Mouse (Mus musculus): ENCODE measurements at regions not wholly inside any gene's neighbourhood (a gene's known extent, or its start where the extent isn't known, plus 50 kb on each side); places are given as distances from the start of the nearest gene placed in this dataset.
A peak's percentile ranks its signal among the peaks of the same experiment; 100 is the strongest.

- Histone ChIP-seq H3K36me3 (no peaks in the 10 kb centered on the region), H3K9ac (no peak overlapping the region), H3K4me2 (replicated peaks) (peak overlapping the region; percentile 32), H3K9me3 (replicated peaks) (no peaks in the 10 kb centered on the region), H3K27ac (replicated peaks) (no peak overlapping the region), H3K4me1 (no peaks in the 10 kb centered on the region), H3K4me3 (replicated peaks) (peak overlapping the region; percentile 32), H3K27me3 (no peaks in the 10 kb centered on the region)
- whole genome bisulfite sequencing, result 62% methylated on average over 7 of the region's 7 CpGs
- ATAC-seq (ENCODE audit: insufficient number of reproducible peaks, low FRiP score, low TSS enrichment, low read depth), result no peak
Observed at GRCm38 (mm10) chr2:21908813-21909480, 318.4 kb upstream of the Myo3a start.

- no peaks in the 10 kb centered on the region for H3K36me3 ChIP-seq
- peak overlapping the region; percentile 32 for H3K4me2 ChIP-seq (replicated peaks)
- WGBS, result 16% methylated on average over 7 of the region's 7 CpGs
- H3K27ac ChIP-seq (replicated peaks), result no peak overlapping the region
- H3K4me1 ChIP-seq, result no peaks in the 10 kb centered on the region
- H3K9me3 ChIP-seq (replicated peaks), result no peaks in the 10 kb centered on the region
- no peak for ATAC-seq (ENCODE audit: insufficient number of reproducible peaks, low FRiP score, low TSS enrichment, low read depth)
- H3K4me3 ChIP-seq (replicated peaks), result peak overlapping the region; percentile 32
- H3K9ac ChIP-seq, result no peak overlapping the region
- H3K27me3 ChIP-seq, result no peaks in the 10 kb centered on the region
Observed at GRCm38 (mm10) chr2:21909481-21909966, 317.8 kb upstream of the Myo3a start.

GRCm38 (mm10) chr2:21917804-21918690 lies 309.3 kb upstream of the Myo3a start:
- peaks cover 7% of the 10 kb centered on the region; the same call in 1 of the 2 replicates for H3K4me1 ChIP-seq
- no peaks in the 10 kb centered on the region for H3K36me3 ChIP-seq
- no peaks in the 10 kb centered on the region for H3K9me3 ChIP-seq (replicated peaks)
- H3K9ac ChIP-seq, result no peak overlapping the region
- H3K27ac ChIP-seq (replicated peaks), result no peak overlapping the region
- ATAC-seq (ENCODE audit: insufficient number of reproducible peaks, low FRiP score, low TSS enrichment, low read depth), result peak; percentile 31; the same call in 1 of the 2 replicates
- 12% methylated on average over 16 of the region's 16 CpGs for WGBS
- H3K27me3 ChIP-seq, result no peaks in the 10 kb centered on the region
- H3K4me2 ChIP-seq (replicated peaks), result peak overlapping the region; percentile 58
- H3K4me3 ChIP-seq (replicated peaks), result peak overlapping the region; percentile 35

GRCm38 (mm10) chr2:21919091-21919490 lies 308.2 kb upstream of the Myo3a start:
- no peaks in the 10 kb centered on the region for H3K9me3 ChIP-seq (replicated peaks)
- no peak for ATAC-seq (ENCODE audit: insufficient number of reproducible peaks, low FRiP score, low TSS enrichment, low read depth)
- no peak overlapping the region for H3K9ac ChIP-seq
- 69% methylated on average over 2 of the region's 2 CpGs for WGBS
- no peak overlapping the region for H3K4me3 ChIP-seq (replicated peaks)
- no peak overlapping the region for H3K27ac ChIP-seq (replicated peaks)
- H3K27me3 ChIP-seq, result no peaks in the 10 kb centered on the region
- H3K36me3 ChIP-seq, result no peaks in the 10 kb centered on the region
- no peak overlapping the region for H3K4me2 ChIP-seq (replicated peaks)
- H3K4me1 ChIP-seq, result peaks cover 7% of the 10 kb centered on the region; the same call in 1 of the 2 replicates

- ATAC-seq (ENCODE audit: insufficient number of reproducible peaks, low FRiP score, low TSS enrichment, low read depth), result no peak
- no peaks in the 10 kb centered on the region for H3K9me3 ChIP-seq (replicated peaks)
- H3K27ac ChIP-seq (replicated peaks), result no peak overlapping the region
- H3K9ac ChIP-seq, result no peak overlapping the region
- 31% methylated on average over 1 of the region's 1 CpGs for WGBS
- H3K36me3 ChIP-seq, result no peaks in the 10 kb centered on the region
- no peaks in the 10 kb centered on the region for H3K4me1 ChIP-seq
- no peak overlapping the region for H3K4me2 ChIP-seq (replicated peaks)
- no peak overlapping the region for H3K4me3 ChIP-seq (replicated peaks)
- no peaks in the 10 kb centered on the region for H3K27me3 ChIP-seq
Observed at GRCm38 (mm10) chr2:21927656-21928055, 299.6 kb upstream of the Myo3a start.

- 93% methylated on average over 3 of the region's 3 CpGs for WGBS
- Histone ChIP-seq H3K9me3 (replicated peaks) (no peaks in the 10 kb centered on the region), H3K4me3 (replicated peaks) (no peak overlapping the region), H3K9ac (no peak overlapping the region), H3K27me3 (no peaks in the 10 kb centered on the region), H3K4me1 (no peaks in the 10 kb centered on the region), H3K27ac (replicated peaks) (no peak overlapping the region), H3K36me3 (no peaks in the 10 kb centered on the region), H3K4me2 (replicated peaks) (no peak overlapping the region)
- no peak for ATAC-seq (ENCODE audit: insufficient number of reproducible peaks, low FRiP score, low TSS enrichment, low read depth)
Observed at GRCm38 (mm10) chr2:21939993-21940392, 287.3 kb upstream of the Myo3a start.

GRCm38 (mm10) chr2:21940797-21941487 lies 286.4 kb upstream of the Myo3a start:
- H3K27me3 ChIP-seq, result no peaks in the 10 kb centered on the region
- ATAC-seq (ENCODE audit: insufficient number of reproducible peaks, low FRiP score, low TSS enrichment, low read depth), result no peak
- no peak overlapping the region for H3K27ac ChIP-seq (replicated peaks)
- no peaks in the 10 kb centered on the region for H3K9me3 ChIP-seq (replicated peaks)
- no peak overlapping the region for H3K4me2 ChIP-seq (replicated peaks)
- H3K9ac ChIP-seq, result no peak overlapping the region
- no peaks in the 10 kb centered on the region for H3K36me3 ChIP-seq
- H3K4me1 ChIP-seq, result no peaks in the 10 kb centered on the region
- no peak overlapping the region for H3K4me3 ChIP-seq (replicated peaks)
- 44% methylated on average over 4 of the region's 4 CpGs for WGBS

GRCm38 (mm10) chr2:21941488-21942000 lies 285.8 kb upstream of the Myo3a start:
- Histone ChIP-seq H3K4me2 (replicated peaks) (no peak overlapping the region), H3K9me3 (replicated peaks) (no peaks in the 10 kb centered on the region), H3K4me3 (replicated peaks) (no peak overlapping the region), H3K27ac (replicated peaks) (no peak overlapping the region), H3K9ac (no peak overlapping the region), H3K4me1 (no peaks in the 10 kb centered on the region), H3K36me3 (no peaks in the 10 kb centered on the region), H3K27me3 (no peaks in the 10 kb centered on the region)
- no peak for ATAC-seq (ENCODE audit: insufficient number of reproducible peaks, low FRiP score, low TSS enrichment, low read depth)
- 80% methylated on average over 2 of the region's 2 CpGs for WGBS

GRCm38 (mm10) chr2:21943676-21944075 lies 283.6 kb upstream of the Myo3a start:
- no peaks in the 10 kb centered on the region for H3K4me1 ChIP-seq
- no peak overlapping the region for H3K9ac ChIP-seq
- H3K4me3 ChIP-seq (replicated peaks), result no peak overlapping the region
- no peak overlapping the region for H3K27ac ChIP-seq (replicated peaks)
- ATAC-seq (ENCODE audit: insufficient number of reproducible peaks, low FRiP score, low TSS enrichment, low read depth), result no peak
- H3K9me3 ChIP-seq (replicated peaks), result no peaks in the 10 kb centered on the region
- no peak overlapping the region for H3K4me2 ChIP-seq (replicated peaks)
- no peaks in the 10 kb centered on the region for H3K27me3 ChIP-seq
- WGBS, result 83% methylated on average over 2 of the region's 2 CpGs
- H3K36me3 ChIP-seq, result no peaks in the 10 kb centered on the region

- Histone ChIP-seq H3K9me3 (replicated peaks) (no peaks in the 10 kb centered on the region), H3K27me3 (no peaks in the 10 kb centered on the region), H3K4me1 (no peaks in the 10 kb centered on the region), H3K36me3 (no peaks in the 10 kb centered on the region), H3K4me2 (replicated peaks) (no peak overlapping the region), H3K27ac (replicated peaks) (no peak overlapping the region), H3K4me3 (replicated peaks) (no peak overlapping the region), H3K9ac (no peak overlapping the region)
- WGBS, result 86% methylated on average over 2 of the region's 2 CpGs
- no peak for ATAC-seq (ENCODE audit: insufficient number of reproducible peaks, low FRiP score, low TSS enrichment, low read depth)
Observed at GRCm38 (mm10) chr2:21946484-21946883, 280.8 kb upstream of the Myo3a start.

GRCm38 (mm10) chr2:21951279-21951678 lies 276.0 kb upstream of the Myo3a start:
- H3K4me3 ChIP-seq (replicated peaks), result no peak overlapping the region
- no peaks in the 10 kb centered on the region for H3K4me1 ChIP-seq
- H3K9ac ChIP-seq, result no peak overlapping the region
- no peak overlapping the region for H3K27ac ChIP-seq (replicated peaks)
- no peaks in the 10 kb centered on the region for H3K36me3 ChIP-seq
- H3K27me3 ChIP-seq, result no peaks in the 10 kb centered on the region
- ATAC-seq (ENCODE audit: insufficient number of reproducible peaks, low FRiP score, low TSS enrichment, low read depth), result no peak
- 50% methylated on average over 3 of the region's 3 CpGs for WGBS
- no peaks in the 10 kb centered on the region for H3K9me3 ChIP-seq (replicated peaks)
- no peak overlapping the region for H3K4me2 ChIP-seq (replicated peaks)
